Mouse (Mus musculus) c-Kit-positive CD71-positive TER-119-positive erythroid progenitor cells, embryonic 14.5 days (primary cell): ENCODE results near the gene Kmt5b.

Source experiments
- DNase-seq: peaks from one replicate; pipeline ENCODE4 v3.0.0-alpha.2; 2013; ENCODE audit warnings: low spot score

Kmt5b gene

DNA sequence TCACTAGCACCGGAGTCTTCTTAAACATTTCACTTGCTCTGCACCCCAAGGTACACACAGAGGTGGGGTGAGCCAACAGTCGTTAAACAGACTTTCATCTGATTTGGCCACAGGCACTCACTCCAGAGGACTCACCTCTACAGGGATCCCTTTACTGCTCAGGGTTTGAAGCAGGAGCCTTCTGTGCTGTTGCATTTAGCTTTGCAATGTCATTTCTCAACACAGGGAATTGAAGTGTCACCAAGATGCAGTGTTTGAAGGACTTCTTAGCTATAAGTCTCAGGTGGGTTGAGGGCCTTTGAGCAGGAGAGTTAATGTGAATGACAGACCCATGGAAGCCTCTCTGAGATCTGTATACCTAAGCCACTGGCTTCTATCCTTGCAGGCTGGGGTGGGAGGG lies 76.4 kb downstream of the Kmt5b start:
- no peak for DNase-seq

DNA sequence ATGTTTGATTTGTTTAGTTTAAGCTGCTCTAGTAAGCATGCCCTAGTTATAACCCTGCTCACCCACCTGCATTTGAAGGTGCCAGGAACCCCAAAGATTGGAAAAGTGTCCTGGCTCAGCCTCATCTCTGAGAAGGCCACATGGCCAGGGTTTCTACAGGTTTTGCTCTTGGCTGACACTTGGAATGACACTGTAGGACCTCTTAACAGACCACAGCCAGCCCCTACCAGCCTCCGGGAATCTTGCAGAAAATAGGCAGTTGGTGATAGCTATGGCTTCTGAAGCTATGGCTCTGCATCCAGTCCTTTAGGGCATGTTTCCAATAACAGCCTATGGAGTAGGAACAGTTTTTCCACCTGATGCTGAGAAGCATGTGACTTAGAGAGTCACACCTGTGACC lies 77.6 kb downstream of the Kmt5b start:
- no peak for DNase-seq

DNA sequence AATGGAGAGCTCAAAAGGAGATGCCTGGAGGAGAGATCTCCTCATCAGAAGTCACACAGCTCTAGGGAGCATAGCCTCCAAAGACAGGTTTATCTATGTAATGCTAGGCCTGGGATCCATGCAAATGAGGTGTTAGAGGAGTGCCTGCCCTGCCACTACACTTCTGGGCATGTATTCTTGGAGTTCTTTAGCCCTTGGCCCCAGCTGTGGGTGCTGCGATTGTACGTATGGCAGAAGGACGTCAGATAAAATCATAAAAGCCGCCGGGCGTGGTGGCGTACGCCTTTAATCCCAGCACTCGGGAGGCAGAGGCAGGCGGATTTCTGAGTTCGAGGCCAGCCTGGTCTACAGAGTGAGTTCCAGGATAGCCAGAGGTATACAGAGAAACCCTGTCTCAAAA lies 78.1 kb downstream of the Kmt5b start:
- DNase-seq, result no peak

DNA sequence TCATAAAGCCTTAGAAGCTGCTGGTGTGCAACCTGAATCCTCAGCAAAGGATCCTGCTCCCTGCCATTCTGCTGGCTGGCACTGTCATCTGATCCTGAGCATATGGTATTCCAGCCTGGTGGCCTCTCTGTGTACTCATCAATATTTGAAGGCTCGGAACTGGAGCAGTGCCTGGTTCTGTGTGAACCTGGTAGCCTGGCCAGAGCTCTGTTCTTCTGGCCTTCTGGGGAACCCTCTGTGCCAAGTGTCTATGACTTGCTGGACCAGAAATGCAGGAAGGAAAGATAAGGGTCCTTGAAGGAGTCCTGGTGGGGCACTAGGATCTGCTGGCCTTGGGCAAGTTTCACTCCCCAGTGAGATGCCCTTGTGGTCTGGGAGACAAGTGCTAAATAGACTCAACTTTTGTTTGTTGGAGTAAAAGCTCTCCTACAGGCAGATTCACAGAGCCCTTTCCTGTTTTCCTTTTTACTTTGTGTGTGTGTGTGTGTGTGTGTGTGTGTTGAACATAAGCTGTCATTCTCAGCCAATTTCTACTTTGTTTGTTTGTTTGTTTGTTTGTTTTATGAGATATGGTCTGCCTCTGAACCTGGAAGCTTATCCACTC lies 78.7 kb downstream of the Kmt5b start:
- DNase-seq, result no peak

DNA sequence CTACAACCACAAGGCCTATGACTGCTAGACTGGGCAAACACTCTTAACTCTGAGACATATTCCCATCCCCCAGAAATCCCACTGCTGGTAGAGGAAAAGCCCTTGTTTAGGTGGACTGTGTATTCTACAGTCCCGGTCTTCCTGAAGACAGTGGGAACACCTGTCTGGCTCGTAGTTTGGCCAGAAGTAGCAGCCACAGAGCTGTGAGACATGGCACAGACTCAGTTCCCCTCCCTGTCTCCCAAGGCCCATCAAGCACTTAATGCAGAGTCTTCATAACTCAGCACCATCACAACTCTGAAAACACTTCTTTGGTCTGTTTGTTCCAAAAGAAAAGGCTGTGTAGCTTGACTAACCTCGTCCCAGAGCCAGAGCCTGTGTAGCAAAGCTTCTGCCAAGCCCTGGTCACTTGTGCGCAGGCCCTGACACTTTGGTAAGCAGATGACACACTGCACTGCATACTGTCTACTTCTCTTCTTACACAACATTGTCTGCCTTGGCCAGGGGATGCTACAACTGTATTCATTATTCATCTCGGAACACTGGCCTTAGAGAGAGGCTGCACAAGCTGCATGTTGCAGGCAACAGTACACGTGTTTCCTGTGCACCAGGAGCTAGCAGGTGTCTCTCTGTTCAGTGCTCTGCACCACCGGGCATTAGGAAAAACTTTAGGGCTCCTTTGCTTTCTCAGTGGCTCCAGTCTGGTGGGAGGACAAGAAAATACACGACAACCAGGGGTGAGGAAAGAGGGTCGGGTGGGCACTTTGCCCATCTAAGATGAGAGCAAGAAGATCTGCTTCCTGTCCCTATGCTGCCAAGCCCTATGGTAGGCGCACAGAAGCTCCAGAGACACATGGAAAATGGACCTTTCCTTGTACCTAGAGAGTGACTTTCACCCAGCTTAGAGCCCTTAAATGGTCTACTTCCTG lies 79.7 kb downstream of the Kmt5b start:
- no peak for DNase-seq

DNA sequence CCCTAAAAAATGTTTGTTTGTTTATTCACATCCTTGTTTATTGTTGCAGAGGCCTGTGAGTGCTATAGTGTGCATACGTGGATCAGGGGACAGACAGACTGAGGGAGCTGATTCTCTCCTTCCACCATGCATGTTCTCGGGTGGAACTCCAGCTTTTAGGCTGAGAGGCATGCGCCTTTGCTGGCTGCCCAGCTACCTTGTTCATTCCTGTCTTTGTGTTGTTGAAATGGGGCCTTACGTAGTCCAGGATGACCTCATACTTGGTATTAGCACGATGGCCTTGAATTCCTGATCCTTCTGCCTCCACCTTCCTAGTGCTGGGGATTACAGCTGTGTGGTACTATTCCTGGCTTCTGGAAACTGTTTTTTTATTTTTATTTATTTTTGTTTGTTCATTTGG lies 80.5 kb downstream of the Kmt5b start:
- no peak for DNase-seq

DNA sequence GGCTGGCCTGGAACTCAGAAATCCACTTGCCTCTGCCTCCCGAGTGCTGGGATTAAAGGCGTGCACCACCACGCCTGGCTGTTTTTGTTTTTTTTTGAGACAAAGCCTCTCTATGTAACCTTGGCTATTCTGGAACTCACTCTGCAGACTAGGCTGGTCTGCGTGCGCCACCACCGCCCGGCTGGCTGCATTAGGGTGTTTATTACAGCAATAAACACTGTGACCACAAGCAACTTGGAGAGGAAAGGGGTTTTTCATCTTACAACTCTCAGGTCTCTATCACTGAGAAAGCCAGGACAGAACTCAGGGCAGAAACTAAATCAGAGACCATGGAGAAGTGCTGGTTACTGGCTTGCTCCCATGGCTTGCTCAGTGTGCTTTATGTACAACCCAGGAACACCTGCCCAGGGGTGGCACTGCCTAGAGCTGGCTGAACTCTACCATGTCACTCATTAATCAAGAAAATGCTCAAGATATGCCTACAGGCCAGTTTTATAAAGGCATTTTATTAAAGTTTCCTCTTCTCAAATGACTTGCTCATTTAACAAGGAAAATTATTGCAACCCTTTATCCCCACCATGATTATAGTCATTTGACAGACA lies 81.1 kb downstream of the Kmt5b start:
- no peak for DNase-seq

DNA sequence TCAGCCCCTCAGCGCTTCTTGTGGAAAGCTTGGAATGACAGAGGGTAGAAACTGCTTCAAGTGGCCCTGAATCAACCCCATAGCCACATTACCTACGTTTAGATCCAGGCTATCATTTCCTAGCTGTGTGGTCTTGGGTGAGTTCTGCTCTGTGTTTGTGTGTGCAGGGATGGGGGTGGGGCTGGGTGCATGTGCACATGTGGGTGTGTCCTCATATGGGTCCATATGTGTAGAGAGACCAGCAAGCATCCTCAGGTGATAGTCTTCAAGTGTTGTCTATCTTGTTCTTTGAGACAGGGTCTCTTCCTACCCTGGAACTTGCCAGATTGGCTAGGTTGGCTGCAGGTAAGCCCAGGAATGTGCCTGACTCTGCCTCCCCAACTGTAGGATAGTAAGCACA lies 82.0 kb downstream of the Kmt5b start:
- DNase-seq, result no peak

DNA sequence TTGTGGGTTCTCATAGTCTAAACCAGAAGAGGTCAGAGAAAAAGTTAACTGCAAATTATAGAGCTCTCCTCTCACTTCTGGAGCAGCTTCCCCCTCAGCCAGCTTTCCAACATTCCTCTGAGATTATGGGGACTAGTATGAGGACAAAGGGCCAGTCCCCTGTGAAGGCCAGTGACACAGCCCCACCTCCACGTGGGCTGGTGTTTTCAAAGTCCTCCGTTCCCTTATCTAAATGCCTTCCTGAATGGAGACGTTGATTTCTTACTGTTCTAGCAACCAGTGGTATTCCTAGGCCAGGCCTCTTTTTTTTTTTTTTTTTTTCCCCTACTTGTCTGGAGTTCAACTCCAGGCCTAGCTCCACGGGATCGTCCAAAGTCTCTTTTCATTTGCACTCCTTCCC lies 82.9 kb downstream of the Kmt5b start:
- no peak for DNase-seq

DNA sequence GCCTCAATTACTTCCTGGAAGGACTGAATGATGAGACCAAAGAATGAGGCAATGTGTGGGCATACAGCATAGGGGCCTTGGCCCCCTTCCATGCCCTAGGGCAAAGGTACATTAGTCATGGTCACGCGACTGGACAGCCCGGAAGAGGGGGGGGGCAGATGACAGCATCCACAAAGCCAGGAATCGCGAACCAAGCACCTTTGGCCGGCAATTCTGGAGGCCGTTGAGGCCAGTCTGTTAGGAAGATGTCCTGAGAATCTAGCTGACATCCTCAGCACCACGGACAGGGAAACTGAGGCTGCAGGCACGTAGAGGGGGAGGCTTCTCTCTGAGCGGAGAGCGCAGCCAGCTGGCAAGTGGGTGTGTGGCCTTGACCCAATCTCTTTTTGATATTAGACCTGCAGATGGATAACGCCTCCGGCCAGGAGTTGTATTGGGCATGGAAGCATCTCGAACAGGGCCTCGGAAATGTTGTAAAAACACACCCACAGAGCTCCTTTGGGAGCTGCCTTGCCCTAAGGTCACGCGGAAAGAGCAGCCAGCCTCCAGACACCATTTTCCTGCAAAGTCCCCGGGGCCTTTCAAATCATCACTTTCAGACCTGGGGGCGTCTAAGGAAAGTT lies 83.7 kb downstream of the Kmt5b start:
- peak; percentile 31 for DNase-seq

DNA sequence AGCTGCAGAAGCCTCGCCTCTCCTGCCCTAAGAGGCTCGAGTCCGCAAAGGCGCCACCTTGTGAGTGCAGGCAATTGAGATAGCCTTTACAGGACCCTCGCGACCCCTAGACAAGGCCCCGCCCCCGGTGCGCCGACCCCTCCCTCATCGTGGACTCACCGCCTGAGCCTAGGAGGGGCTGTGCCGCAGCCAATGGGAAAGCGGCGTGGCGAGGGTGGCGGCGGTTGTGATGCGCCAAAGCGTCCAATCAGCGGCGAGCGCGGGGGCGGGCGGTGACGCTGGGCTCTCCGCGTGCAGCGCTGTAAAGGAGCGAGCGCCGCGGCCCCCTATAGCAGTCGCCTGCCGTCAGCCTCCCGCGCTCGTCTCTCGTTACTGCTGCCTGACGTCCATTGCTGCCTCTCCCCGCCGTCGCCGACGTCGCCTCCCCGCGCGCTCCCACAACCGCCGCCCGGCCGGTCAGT lies 84.3 kb downstream of the Kmt5b start, which contains the start of gene Chka:
Gene Chka (plus strand): TSS at position 272 of the 461 bp plus-strand sequence.
- DNase-seq, result peak; percentile 92

DNA sequence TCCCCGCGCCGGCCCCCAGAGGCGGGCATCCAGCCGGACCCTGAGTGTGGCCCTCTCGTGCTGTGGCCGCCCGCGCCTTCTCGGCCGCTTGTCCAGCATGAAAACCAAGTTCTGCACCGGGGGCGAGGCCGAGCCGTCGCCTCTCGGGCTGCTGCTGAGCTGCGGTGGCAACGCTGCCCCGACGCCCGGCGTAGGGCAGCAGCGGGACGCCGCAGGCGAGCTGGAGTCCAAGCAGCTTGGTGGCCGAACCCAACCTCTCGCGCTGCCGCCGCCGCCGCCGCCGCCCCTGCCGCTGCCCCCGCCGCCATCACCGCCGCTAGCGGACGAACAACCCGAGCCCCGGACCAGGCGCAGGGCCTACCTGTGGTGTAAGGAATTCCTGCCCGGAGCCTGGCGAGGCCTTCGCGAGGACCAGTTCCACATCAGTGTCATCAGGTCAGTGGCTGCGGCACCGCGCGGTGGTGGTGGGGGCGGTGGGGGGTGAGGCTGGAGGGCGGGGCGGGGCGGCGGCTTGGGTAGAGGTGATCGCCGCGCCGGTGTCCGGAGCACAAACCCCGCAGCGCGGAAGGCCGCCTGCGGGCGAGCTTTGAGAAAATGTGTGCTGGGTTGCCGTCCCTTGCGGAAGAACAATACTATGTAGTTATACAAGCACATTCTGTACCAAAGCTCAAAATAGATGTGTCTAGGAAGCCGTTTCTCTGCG lies 84.9 kb downstream of the Kmt5b start:
- DNase-seq, result peak; percentile 14

DNA sequence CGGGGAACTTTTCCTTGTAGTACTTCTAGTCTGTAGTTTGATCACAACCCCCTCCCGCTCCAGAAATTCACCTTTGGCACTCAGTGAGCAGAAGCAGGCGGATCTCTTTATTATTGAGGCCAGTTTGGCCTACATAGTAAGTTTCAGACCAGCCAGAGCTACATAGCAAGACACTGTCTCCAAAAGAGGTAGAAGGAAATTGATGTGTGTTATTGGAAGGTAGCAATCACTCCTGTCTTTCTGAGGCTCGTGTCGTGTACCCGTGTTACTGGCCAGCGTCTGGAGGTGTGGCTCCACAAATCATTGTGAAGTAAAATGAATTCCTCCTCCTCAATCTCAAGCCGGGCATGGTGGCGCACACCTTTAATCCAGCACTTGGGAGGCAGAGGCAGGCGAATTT lies 85.9 kb downstream of the Kmt5b start:
- DNase-seq, result no peak

DNA sequence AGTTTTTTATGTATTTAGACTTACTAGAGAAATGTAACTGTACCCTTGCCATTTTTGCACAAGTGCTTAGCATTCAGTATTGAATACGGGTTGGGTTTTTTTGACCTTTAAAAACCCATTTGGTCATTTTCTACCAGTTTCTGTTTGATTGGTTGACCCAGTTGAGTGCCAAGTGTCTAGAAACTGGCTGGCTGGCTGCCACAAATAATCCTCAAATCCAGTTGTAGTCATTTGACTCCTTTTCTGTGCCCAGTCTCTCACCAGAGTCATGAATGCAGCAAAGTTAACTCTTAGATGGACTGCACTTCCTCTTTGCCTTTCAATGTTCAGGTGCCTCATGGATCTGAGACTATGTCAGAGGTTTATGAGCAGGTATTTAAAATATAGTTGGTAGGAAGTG lies 86.7 kb downstream of the Kmt5b start:
- no peak for DNase-seq

DNA sequence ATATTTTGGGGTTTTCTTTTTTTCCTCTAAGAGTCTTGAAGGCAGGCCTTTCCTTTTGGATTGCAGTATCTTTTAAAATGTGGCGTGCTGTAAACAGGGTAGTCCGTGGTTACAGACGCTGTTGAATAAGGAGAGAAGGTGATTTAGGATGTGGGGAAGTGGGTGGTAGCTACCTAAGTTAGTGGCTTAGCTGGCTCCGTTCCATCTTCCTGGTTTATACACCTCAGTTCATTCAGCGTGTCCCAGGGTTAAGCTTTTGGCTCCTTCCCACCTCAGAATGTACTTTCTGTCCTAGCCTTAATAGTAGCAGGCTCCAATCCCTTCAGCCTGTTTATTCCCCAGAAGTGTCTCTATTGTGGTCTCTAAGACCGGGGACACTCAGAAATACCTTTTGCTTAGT lies 87.9 kb downstream of the Kmt5b start:
- DNase-seq, result no peak

DNA sequence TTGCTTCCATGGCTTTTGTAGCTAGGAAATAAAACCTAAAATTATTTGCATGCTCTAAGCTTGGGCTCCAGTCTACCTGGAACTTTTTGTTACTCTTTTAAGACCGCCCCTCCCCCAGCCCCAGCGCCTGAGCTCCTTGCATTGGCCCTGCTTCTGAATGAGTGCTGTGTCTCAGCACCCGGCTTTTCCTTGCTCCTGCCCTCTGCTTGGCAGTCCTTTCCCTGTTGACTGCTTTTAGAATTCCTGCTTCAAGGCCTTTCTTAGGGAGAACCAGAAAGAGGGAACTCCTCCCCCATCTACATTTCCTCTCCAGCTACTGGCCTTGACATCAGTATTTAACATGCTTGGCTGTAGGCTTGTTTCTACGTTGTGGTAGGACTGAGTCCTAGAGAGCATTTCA lies 88.4 kb downstream of the Kmt5b start:
- DNase-seq, result no peak

DNA sequence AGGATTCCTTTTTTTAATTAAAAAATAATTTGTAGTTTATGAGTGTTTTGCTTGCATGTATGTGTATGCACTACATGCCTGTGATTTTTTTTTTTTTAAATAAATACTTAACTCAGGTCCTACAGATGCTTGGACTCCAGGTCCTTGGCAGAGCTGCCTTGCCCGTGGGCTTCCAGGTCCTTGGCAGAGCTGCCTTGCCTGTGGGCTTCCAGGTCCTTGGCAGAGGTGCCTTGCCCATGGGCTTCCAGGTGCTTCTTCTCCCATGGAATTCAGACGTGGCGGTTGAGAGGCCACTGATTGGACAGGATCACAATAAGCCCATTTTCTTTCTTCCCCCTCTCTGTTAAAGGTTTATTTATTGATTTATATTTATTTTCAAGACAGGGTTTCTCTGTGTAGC lies 90.0 kb downstream of the Kmt5b start:
- DNase-seq, result no peak

DNA sequence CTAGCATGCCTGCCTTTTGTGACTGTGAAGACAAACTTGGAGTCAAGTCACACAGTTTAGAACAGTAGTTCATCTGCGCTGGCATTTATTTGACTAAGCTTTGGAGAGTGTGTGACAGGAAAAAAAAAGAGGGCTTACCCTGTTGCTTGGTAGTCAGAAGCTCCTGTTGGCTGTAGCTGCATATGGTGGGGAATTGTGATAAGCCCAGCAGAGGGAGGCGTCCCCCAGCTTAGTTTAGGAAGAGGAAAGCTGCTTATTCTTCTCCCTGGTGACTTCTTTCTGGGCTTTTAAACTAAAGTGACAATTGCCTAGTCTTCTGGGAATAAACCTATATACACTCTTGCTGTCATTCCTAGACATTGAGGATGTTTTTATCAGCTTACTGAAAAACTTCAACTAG lies 95.5 kb downstream of the Kmt5b start:
- DNase-seq, result no peak

DNA sequence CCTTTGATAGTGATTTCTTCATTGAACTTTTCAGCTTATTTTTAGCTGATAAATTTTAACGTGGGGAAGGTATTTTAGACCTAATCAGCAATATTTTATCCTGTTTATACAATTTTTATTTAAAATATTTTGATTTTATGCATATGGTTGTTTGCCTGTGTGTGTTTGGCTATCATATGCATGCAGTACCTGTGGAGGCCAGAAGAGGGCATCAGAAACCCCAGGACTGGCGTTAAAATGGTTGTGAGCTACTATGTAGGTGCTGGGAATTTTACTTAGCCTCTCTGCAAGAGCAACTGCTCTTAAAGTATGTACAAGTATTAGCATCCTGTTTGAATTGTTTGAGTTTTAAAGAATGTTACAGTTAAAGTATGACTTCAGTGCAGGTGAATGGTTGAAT lies 97.7 kb downstream of the Kmt5b start:
- DNase-seq, result no peak
